Mouse (Mus musculus) embryo, embryonic 10 days (tissue): ENCODE data around the gene Vipr2.

ENCODE experiments used
- DNase-seq: peaks from one replicate; pipeline ENCODE4 v3.0.0-alpha.2; 2015; ENCODE audit warnings: low spot score

Vipr2 gene

DNA sequence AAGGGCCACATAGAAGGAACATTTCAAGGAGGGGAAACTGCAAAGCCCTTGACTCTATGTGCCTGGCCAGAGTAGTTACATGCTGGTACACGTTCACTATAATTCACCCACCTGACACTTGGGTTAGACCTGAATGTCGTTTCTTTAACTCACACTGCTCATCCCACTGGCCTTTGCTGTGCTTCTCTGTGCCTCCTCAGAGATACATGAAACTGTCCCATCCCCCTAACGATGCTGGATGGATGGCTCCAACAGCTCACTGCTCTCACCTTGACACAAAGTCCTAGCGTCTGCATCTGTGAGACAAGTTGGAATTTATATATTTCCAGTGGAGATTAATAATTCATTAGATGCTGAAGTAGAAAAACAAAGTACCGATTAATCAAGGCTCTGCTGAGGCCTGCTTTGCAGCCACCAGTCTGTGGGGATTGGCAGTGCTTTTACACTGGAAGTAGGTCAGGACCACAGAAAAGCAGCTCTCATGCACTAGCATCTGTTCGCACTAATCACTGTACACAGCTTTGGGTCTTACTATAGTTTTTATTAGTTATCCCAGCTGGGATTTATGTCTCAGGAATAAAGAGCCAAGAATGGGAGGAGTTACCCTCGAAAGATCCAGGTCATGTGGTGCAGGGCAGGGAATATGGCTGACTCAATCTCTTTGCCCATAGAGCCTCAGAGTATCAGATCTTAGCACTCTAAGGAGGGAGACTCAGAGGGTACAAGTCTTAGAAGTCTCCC is 79.4 kb downstream of the Vipr2 start:
- no peak for DNase-seq

DNA sequence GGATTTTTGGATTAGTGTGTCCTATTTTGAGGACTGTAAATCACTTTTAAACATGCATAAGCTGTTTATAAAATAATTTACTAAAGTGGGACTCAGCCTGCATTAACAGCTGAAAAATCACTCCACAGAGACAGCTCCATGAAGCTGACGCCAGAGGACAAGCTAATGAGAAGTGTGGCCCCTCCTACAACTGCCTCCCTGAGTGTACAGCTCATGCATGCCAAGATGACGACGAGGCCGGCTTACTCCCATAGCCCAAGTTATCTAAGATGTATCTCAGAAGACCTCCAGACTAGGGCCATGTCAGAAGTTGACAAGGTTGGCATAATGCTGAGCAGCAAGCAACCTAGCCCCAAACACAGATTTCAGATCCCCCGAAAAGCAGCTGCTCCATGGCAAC is 81.7 kb downstream of the Vipr2 start:
- no peak for DNase-seq

GRCm38 (mm10) chr12:116159695-116160094 is 82.2 kb downstream of the Vipr2 start:
- DNase-seq, result no peak

DNA sequence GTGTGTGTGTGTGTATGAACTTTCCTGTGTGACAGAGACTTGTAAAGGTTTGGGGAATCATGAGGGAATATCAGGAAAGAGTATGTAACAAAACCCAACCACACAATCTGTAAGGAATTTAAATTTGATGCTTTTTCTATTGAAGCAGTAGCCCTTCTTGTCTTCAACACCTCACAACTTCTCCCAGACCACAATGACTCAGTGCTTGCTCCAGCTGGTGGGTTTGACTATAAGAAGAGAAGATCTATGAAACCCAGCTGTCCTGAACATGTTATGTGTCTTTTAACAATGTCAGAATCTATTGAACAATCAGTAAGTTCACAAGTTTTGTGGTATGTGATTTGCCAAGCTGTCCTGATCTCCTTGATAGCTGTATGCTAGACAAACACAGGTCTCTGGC is 87.8 kb downstream of the Vipr2 start:
- DNase-seq, result no peak

GRCm38 (mm10) chr12:116169666-116170065 is 92.1 kb downstream of the Vipr2 start:
- no peak for DNase-seq

- DNase-seq, result no peak
Observed at GRCm38 (mm10) chr12:116176930-116177329, 99.4 kb downstream of the Vipr2 start.

DNA sequence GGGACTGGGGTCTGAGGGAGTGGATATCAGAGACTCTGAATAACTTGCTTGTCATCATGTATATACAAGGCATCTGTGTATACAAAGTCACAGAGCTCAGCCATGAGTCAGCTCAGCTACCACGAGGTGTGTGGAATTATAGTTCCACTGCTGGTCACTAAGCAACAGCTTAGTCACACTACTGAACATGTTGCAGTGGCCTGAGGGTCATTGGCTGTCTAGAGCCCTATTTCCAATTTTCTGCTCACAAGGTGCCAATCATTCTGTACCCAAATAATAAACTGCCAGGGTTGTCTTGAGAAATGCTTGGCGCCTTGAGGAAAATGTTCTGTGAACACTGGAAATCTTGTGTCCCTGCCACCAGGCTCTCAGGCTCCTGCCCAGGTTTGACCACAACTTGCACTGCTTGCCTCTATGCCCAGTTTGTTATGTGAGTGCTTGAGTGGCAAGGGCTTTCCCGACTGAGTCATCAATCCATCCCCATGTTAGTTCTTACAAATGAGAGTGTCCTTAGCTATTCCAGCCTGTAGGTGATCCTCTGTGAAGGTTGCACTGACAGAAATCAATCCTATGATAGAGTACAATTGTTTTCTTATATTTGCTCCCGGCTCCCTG is 104.0 kb downstream of the Vipr2 start:
- no peak for DNase-seq

GRCm38 (mm10) chr12:116182376-116182775 is 104.8 kb downstream of the Vipr2 start:
- no peak for DNase-seq

GRCm38 (mm10) chr12:116183212-116183935 is 105.8 kb downstream of the Vipr2 start:
- DNase-seq, result no peak

GRCm38 (mm10) chr12:116193952-116194351 is 116.4 kb downstream of the Vipr2 start:
- DNase-seq, result no peak

DNA sequence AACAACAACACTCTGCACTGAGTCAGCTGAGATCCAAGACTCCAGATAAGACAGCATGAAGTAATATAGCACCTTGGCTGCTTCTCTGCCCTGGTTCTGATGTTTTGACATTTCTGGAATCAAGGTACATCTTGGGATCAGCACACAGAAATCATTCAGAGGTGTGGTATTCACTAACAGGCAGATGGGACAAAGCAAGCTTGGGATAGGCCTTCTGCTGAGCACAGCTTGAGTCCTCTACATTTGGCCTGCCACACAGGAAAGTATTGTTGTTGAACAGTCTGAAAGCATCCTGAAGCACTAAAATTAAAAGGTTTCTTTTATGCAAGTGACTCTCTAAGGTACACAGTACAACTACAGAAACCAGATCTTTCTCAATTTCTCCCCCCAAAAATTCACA is 117.1 kb downstream of the Vipr2 start:
- no peak for DNase-seq
